Mouse (Mus musculus) bone marrow, adult 2 months (tissue): Measurements from ENCODE around the gene Fbxo46.

ENCODE experiments used
- CTCF ChIP-seq: fragments of 200-500 bp; IDR thresholded peaks from 2 replicates; pipeline ENCODE4 v1.5.1; 2011; ENCODE audit warnings: low read length, control low read depth; ENCODE audit not compliant: control insufficient read depth, insufficient read depth
- POLR2A ChIP-seq: fragments of 200-500 bp; IDR thresholded peaks from 2 replicates; pipeline ENCODE4 v1.6.1; 2011; ENCODE audit warnings: low read depth, mild to moderate bottlenecking, control low read depth, low read length, borderline replicate concordance; ENCODE audit not compliant: control insufficient read depth

- TF ChIP-seq POLR2A (no peak), CTCF (0 out of 2 replicates have a peak, but pooled peaks have one; percentile 34)
Measured at GRCm38 (mm10) chr7:19166990-19167389, 47.3 kb downstream of the Fbxo46 start.
